Mouse (Mus musculus) C2C12 (cell line): ENCODE measurements around the gene Zfp777.

Experiments
- CTCF ChIP-seq: IDR thresholded peaks from one replicate; pipeline ENCODE4 v1.5.1; 2011; ENCODE audit not compliant: control insufficient read depth, insufficient read depth, insufficient read length
- FOSL1 ChIP-seq: IDR thresholded peaks from one replicate; pipeline ENCODE4 v1.8.0; 2011; ENCODE audit warnings: mild to moderate bottlenecking, low read length; ENCODE audit not compliant: poor library complexity, insufficient read depth, severe bottlenecking
- MAX ChIP-seq: IDR thresholded peaks from one replicate; pipeline ENCODE4 v1.6.1; 2011; ENCODE audit warnings: mild to moderate bottlenecking, control low read depth
- MYOD1 ChIP-seq: IDR thresholded peaks from one replicate; pipeline ENCODE4 v1.6.1; 2011; ENCODE audit warnings: low read depth; ENCODE audit not compliant: control insufficient read depth, insufficient read length
- MYOG ChIP-seq: IDR thresholded peaks from one replicate; pipeline ENCODE4 v1.6.1; 2011; ENCODE audit not compliant: control insufficient read depth, insufficient read length; ENCODE audit errors: extremely low read depth
- USF1 ChIP-seq: IDR thresholded peaks from one replicate; pipeline ENCODE4 v1.6.1; 2011; ENCODE audit warnings: low read depth, mild to moderate bottlenecking, control low read depth, moderate library complexity

- TF ChIP-seq CTCF (no peak), MYOD1 (no peak), USF1 (no peak), MAX (no peak), MYOG (no peak), FOSL1 (no peak)
Observed at GRCm38 (mm10) chr6:48047114-48047449, 1.6 kb downstream of the Zfp777 start.
